Mouse (Mus musculus) CH12.LX (cell line): Measurements from ENCODE around the gene Eif2b4.

Experiments
- CHD1 ChIP-seq: IDR thresholded peaks from 2 replicates; pipeline ENCODE4 v1.6.1; 2012; ENCODE audit warnings: low read depth, low read length, improper control_type of control experiment, inconsistent platforms
- CTCF ChIP-seq, 2 experiments: IDR thresholded peaks in 1 of 2; conservative IDR thresholded peaks in 1 of 2; 2 replicates each; pipeline ENCODE4 v1.5.1; 2011 to 2012; ENCODE audit warnings: low read depth in 2 of 2, low read length in 2 of 2, improper control_type of control experiment in 1 of 2, inconsistent platforms in 1 of 2, mild to moderate bottlenecking in 1 of 2, moderate library complexity in 1 of 2
- EP300 ChIP-seq: IDR thresholded peaks from 2 replicates; pipeline ENCODE4 v1.6.1; 2011; ENCODE audit warnings: low read length, improper control_type of control experiment
- IRF4 ChIP-seq: IDR thresholded peaks from 2 replicates; pipeline ENCODE4 v1.6.1; 2014; ENCODE audit warnings: low read depth, mild to moderate bottlenecking, inconsistent platforms, low read length, improper control_type of control experiment
- MEF2A ChIP-seq: IDR thresholded peaks from 2 replicates; pipeline ENCODE4 v1.6.1; 2014; ENCODE audit warnings: low read depth, mild to moderate bottlenecking, inconsistent platforms, low read length, improper control_type of control experiment, borderline replicate concordance
- MXI1 ChIP-seq: IDR thresholded peaks from 2 replicates; pipeline ENCODE4 v1.6.1; 2011; ENCODE audit warnings: mild to moderate bottlenecking, low read depth, low read length, improper control_type of control experiment
- MYC ChIP-seq: IDR thresholded peaks from 2 replicates; pipeline ENCODE4 v1.6.1; 2011; ENCODE audit warnings: low read depth, mild to moderate bottlenecking, improper control_type of control experiment, low read length
- NRF1 ChIP-seq: IDR thresholded peaks from 2 replicates; pipeline ENCODE4 v1.6.1; 2014; ENCODE audit warnings: low read depth, mild to moderate bottlenecking, inconsistent platforms, low read length, improper control_type of control experiment, moderate library complexity
- POLR2A ChIP-seq: IDR thresholded peaks from 2 replicates; pipeline ENCODE4 v1.6.1; 2011; ENCODE audit warnings: low read depth, mild to moderate bottlenecking, improper control_type of control experiment, low read length
- POLR2AphosphoS2 ChIP-seq: IDR thresholded peaks from 2 replicates; pipeline ENCODE4 v1.6.1; 2011; ENCODE audit warnings: low read depth, low read length, improper control_type of control experiment
- ZMIZ1 ChIP-seq: IDR thresholded peaks from 2 replicates; pipeline ENCODE4 v1.6.1; 2012; ENCODE audit warnings: low read depth, mild to moderate bottlenecking, inconsistent platforms, low read length, improper control_type of control experiment

DNA sequence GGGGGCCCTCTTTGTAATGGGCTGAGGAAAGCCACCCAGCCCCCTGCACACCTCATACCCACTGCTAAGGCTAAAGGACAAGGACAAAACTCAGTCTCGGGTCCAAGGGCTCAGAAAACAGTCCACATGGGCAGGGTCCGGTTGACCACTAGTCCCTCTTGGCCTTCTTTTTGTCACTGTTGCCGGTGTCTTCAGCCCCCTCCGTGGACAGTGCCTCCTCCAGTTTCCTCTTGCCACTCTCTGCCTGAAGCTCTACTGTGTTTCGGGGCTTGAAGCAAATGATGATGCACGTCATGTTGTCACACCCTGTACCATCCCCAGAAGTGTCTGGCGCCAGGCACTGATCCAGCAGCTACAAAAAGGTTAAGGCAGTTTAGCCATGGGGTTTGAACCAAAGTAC lies 9.7 kb upstream of the Eif2b4 start:
- no peak for TF ChIP-seq IRF4
- no peak for TF ChIP-seq MEF2A
- no peak for TF ChIP-seq POLR2AphosphoS2
- TF ChIP-seq EP300 = no peak
- no peak for TF ChIP-seq MXI1
- no peak for TF ChIP-seq NRF1
- TF ChIP-seq ZMIZ1 = no peak
- TF ChIP-seq CHD1 = no peak
- TF ChIP-seq CTCF (conservative IDR thresholded peaks at IDR 0.05 in 1 of 2, IDR thresholded peaks at IDR 0.05 in 1 of 2; ENCODE audit: low read depth in 2 of 2, low read length in 2 of 2) = no peak
- no peak for TF ChIP-seq POLR2A
- no peak for TF ChIP-seq MYC
